Mouse (Mus musculus): ENCODE measurements around the gene Srrm1. TPM values are rescaled to one million over a fixed set of nuclear protein-coding genes. Genes with fewer than 3 reads are reported as not detected.

Gene Srrm1
- polyA plus RNA-seq, 1 experiment from 2014 or later, result 261 TPM

DNA sequence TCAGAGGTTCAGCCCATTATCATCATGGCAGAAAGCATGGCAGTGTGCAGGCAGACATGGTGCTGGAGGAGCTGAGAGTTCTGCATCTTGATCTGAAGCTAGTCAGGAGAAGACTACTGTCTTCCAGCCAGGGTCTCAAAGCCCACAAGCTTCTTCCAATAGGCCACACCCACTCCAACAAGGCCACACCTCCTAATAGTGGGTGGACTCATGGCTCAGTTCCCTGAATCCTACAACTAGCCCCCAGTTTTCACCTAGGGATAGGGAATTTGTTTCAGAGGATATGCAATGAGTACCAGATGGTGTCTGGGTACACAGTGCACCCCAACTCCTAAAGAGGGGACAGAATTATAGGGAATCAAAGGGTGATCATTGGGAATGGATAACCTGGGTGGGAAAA is 56.6 kb downstream of the Srrm1 start:
- Histone ChIP-seq H3K27me3 (no peaks in the 10 kb centered on the region), H3K9me3 (replicated peaks) (no peaks in the 10 kb centered on the region), H3K4me1 (peaks cover 18% of the 10 kb centered on the region), H3K4me3 (no peak overlapping the region), H3K27ac (no peak overlapping the region), H3K4me2 (no peak overlapping the region), H3K36me3 (ENCODE audit: poor library complexity, severe bottlenecking) (no peaks in the 10 kb centered on the region), H3K9ac (no peak overlapping the region)
- no peak for ATAC-seq

DNA sequence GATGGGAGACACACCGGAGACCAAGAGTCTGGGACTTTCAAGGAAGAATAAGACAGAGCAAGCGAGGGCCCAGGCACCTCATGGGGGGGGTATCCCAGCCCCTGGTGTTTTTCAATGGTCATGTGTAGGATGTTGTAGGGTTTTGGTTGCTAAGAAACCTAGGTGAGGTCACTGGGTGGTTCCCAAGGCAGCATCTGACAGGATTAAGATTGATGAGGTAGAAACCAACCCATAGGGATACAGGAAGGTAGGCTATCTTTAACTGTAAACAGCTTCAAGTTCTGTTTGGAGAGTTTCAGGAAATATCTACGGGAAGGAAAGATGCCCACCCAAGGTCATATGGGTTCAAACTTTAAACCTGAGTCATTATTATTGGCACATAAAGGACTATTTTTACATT is 59.3 kb downstream of the Srrm1 start:
- H3K4me1 ChIP-seq, result peaks cover 17% of the 10 kb centered on the region
- no peak overlapping the region for H3K4me2 ChIP-seq
- no peak for ATAC-seq
- H3K27me3 ChIP-seq, result no peaks in the 10 kb centered on the region
- 94% methylated on average over 3 of the region's 3 CpGs for WGBS
- H3K27ac ChIP-seq, result no peak overlapping the region
- H3K4me3 ChIP-seq, result no peak overlapping the region
- H3K36me3 ChIP-seq (ENCODE audit: poor library complexity, severe bottlenecking), result no peaks in the 10 kb centered on the region
- no peaks in the 10 kb centered on the region for H3K9me3 ChIP-seq (replicated peaks)
- no peak overlapping the region for H3K9ac ChIP-seq

DNA sequence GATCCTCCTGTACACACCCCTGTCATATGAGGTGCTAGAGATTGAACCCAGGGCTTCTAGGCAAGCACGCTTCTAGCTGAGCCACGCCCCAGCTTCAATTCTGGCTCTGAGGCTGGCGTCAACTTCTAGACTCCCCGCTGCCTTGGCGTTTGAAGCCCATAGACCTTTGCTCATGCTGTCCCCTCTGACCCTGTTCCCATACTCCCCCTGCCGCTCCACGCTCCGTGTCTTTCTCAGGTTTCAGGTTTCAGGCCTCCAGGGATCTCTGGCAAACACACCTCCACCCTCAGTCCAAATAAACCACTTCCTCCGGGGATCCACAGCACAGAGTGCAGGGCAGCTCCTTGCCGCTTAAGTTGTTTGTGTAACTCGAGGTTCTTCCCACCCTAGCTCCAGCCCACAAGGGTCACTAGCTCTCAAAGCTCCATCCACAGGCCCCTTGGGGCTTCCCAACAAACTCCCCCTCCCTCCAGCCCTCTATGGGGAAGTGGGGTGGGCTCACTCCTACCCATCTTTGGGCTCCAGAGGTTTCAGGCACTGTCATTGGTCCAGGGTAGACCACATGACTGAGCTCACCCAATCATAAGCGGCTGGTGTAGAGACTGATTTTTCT is 60.5 kb downstream of the Srrm1 start:
- H3K27ac ChIP-seq, result no peak overlapping the region
- H3K4me2 ChIP-seq, result no peak overlapping the region
- 15% methylated on average over 12 of the region's 12 CpGs for whole genome bisulfite sequencing
- 0 out of 2 replicates have a peak, but pooled peaks cover 5% of the 10 kb centered on the region for H3K4me1 ChIP-seq
- ATAC-seq, result no peak
- H3K27me3 ChIP-seq, result no peaks in the 10 kb centered on the region
- H3K36me3 ChIP-seq (ENCODE audit: poor library complexity, severe bottlenecking), result no peaks in the 10 kb centered on the region
- H3K4me3 ChIP-seq, result no peak overlapping the region
- H3K9me3 ChIP-seq (replicated peaks), result no peaks in the 10 kb centered on the region
- no peak overlapping the region for H3K9ac ChIP-seq

DNA sequence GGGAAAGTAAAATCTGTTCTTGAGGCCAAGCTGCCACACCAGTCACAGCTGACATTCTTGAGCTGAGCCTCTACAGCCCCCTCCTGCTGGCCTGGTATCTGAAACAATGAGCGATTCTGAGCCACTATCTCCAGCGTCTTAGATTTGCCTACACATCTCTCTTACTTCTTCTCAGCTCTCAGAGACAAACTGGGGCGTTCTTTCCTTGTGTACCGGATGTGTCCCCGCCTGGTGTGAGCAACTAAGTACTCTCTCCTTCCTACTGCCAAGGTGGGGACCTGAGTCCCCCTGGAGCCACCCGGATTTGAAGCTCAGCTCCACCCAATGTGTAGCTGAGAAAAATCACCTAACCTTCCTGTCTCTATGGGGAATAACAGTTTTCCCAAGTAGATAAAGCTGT is 61.3 kb downstream of the Srrm1 start:
- no peak overlapping the region for H3K4me3 ChIP-seq
- H3K4me1 ChIP-seq, result 0 out of 2 replicates have a peak, but pooled peaks cover 5% of the 10 kb centered on the region
- no peak overlapping the region for H3K27ac ChIP-seq
- no peak overlapping the region for H3K9ac ChIP-seq
- 0 out of 2 replicates have a peak, but pooled peaks cover 4% of the 10 kb centered on the region for H3K27me3 ChIP-seq
- H3K36me3 ChIP-seq (ENCODE audit: poor library complexity, severe bottlenecking), result no peaks in the 10 kb centered on the region
- H3K4me2 ChIP-seq, result no peak overlapping the region
- no peak for ATAC-seq
- no peaks in the 10 kb centered on the region for H3K9me3 ChIP-seq (replicated peaks)
- 61% methylated on average over 6 of the region's 6 CpGs for WGBS

GRCm38 (mm10) chr4:135291199-135291598 is 61.9 kb downstream of the Srrm1 start:
- no peak for ATAC-seq
- Histone ChIP-seq H3K4me2 (no peak overlapping the region), H3K4me1 (0 out of 2 replicates have a peak, but pooled peaks cover 5% of the 10 kb centered on the region), H3K4me3 (no peak overlapping the region), H3K36me3 (ENCODE audit: poor library complexity, severe bottlenecking) (no peaks in the 10 kb centered on the region), H3K9ac (no peak overlapping the region), H3K27ac (no peak overlapping the region), H3K27me3 (0 out of 2 replicates have a peak, but pooled peaks cover 4% of the 10 kb centered on the region), H3K9me3 (replicated peaks) (no peaks in the 10 kb centered on the region)
- WGBS, result 96% methylated on average over 8 of the region's 8 CpGs

DNA sequence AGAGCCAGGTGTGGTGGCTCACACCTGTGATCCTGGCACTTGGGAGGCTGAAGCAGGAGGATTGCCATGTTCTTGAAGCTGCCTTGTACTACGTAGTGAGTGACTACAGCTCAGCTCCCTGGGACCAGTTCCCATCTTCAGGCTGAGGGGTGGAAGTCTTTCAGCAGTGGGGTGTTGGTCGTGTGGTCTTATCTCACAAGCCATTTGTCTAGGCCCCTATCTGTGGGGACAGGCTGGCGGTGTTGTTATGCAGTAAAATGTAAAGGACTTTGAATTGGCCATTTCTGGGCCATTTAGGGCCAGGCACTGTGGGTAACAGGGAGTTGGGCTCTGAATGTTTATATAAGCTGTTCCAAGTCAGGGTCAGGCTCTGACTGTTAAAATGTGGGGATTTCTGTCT is 65.1 kb downstream of the Srrm1 start:
- no peaks in the 10 kb centered on the region for H3K36me3 ChIP-seq (ENCODE audit: poor library complexity, severe bottlenecking)
- 0 out of 2 replicates have a peak, but pooled peaks cover 5% of the 10 kb centered on the region for H3K4me1 ChIP-seq
- no peaks in the 10 kb centered on the region for H3K9me3 ChIP-seq (replicated peaks)
- H3K9ac ChIP-seq, result no peak overlapping the region
- WGBS, result 78% methylated on average over 3 of the region's 3 CpGs
- ATAC-seq, result no peak
- H3K4me3 ChIP-seq, result no peak overlapping the region
- H3K4me2 ChIP-seq, result no peak overlapping the region
- H3K27ac ChIP-seq, result no peak overlapping the region
- 0 out of 2 replicates have a peak, but pooled peaks cover 4% of the 10 kb centered on the region for H3K27me3 ChIP-seq

DNA sequence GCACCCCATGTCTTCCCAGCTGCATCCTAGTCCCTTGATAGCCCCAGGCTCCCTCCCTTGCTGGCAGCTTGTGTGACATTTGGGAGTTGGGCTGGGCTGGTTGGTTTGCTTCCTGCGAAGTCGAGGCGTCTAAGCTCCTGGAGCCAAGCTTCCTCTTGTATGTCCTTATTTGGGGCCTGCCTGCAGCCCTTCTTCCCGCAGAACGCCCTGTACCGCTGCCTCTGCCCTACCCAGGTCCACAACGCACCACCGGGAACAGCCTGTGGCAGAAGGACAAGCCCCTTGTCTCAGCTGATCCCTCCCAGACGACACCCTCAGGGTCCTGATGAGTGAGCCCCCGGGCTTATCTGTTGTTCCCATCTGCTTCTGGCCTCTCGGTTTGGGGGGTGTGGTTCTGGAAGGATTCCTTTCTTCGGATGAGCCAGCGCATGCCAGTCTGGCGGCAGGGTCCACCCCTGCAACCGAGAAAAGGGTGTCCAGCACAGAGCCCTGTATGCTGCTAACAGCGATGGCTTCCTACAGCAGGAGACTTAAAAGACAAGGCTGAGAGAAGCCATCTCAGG is 66.2 kb downstream of the Srrm1 start:
- H3K36me3 ChIP-seq (ENCODE audit: poor library complexity, severe bottlenecking), result no peaks in the 10 kb centered on the region
- no peaks in the 10 kb centered on the region for H3K4me1 ChIP-seq
- no peak overlapping the region for H3K4me2 ChIP-seq
- no peak overlapping the region for H3K9ac ChIP-seq
- no peaks in the 10 kb centered on the region for H3K9me3 ChIP-seq (replicated peaks)
- no peak overlapping the region for H3K4me3 ChIP-seq
- 0 out of 2 replicates have a peak, but pooled peaks cover 4% of the 10 kb centered on the region for H3K27me3 ChIP-seq
- WGBS, result 14% methylated on average over 16 of the region's 16 CpGs
- H3K27ac ChIP-seq, result no peak overlapping the region; the same call in 1 of the 2 replicates
- ATAC-seq, result no peak

- 67% methylated on average over 12 of the region's 12 CpGs for WGBS
- Histone ChIP-seq H3K4me1 (no peaks in the 10 kb centered on the region), H3K27ac (no peak overlapping the region), H3K4me3 (no peak overlapping the region), H3K36me3 (ENCODE audit: poor library complexity, severe bottlenecking) (no peaks in the 10 kb centered on the region), H3K9ac (no peak overlapping the region), H3K9me3 (replicated peaks) (no peaks in the 10 kb centered on the region), H3K4me2 (no peak overlapping the region), H3K27me3 (0 out of 2 replicates have a peak, but pooled peaks cover 4% of the 10 kb centered on the region)
- ATAC-seq, result no peak
These were observed 67.0 kb downstream of the Srrm1 start for GRCm38 (mm10) chr4:135286033-135286622.

- no peak for ATAC-seq
- no peak overlapping the region for H3K4me3 ChIP-seq
- H3K4me1 ChIP-seq, result no peaks in the 10 kb centered on the region
- no peak overlapping the region for H3K4me2 ChIP-seq
- no peak overlapping the region for H3K27ac ChIP-seq
- 0 out of 2 replicates have a peak, but pooled peaks cover 4% of the 10 kb centered on the region for H3K27me3 ChIP-seq
- WGBS, result 62% methylated on average over 8 of the region's 8 CpGs
- H3K9me3 ChIP-seq (replicated peaks), result no peaks in the 10 kb centered on the region
- no peaks in the 10 kb centered on the region for H3K36me3 ChIP-seq (ENCODE audit: poor library complexity, severe bottlenecking)
- H3K9ac ChIP-seq, result no peak overlapping the region
These were observed 67.7 kb downstream of the Srrm1 start for GRCm38 (mm10) chr4:135285436-135285835.

GRCm38 (mm10) chr4:135283875-135284274 is 69.2 kb downstream of the Srrm1 start:
- Histone ChIP-seq H3K9ac (no peak overlapping the region), H3K4me2 (no peak overlapping the region), H3K4me3 (no peak overlapping the region), H3K36me3 (ENCODE audit: poor library complexity, severe bottlenecking) (no peaks in the 10 kb centered on the region), H3K27ac (no peak overlapping the region), H3K4me1 (no peaks in the 10 kb centered on the region), H3K27me3 (0 out of 2 replicates have a peak, but pooled peaks cover 4% of the 10 kb centered on the region), H3K9me3 (replicated peaks) (no peaks in the 10 kb centered on the region)
- WGBS, result 82% methylated on average over 7 of the region's 7 CpGs
- ATAC-seq, result no peak

GRCm38 (mm10) chr4:135283417-135283816 is 69.7 kb downstream of the Srrm1 start:
- 0 out of 2 replicates have a peak, but pooled peaks cover 4% of the 10 kb centered on the region for H3K27me3 ChIP-seq
- no peak overlapping the region for H3K27ac ChIP-seq
- no peak overlapping the region for H3K9ac ChIP-seq
- H3K4me2 ChIP-seq, result no peak overlapping the region
- H3K9me3 ChIP-seq (replicated peaks), result no peaks in the 10 kb centered on the region
- WGBS, result 85% methylated on average over 4 of the region's 4 CpGs
- no peak overlapping the region for H3K4me3 ChIP-seq
- ATAC-seq, result no peak
- no peaks in the 10 kb centered on the region for H3K4me1 ChIP-seq
- H3K36me3 ChIP-seq (ENCODE audit: poor library complexity, severe bottlenecking), result no peaks in the 10 kb centered on the region

GRCm38 (mm10) chr4:135282651-135283290 is 70.3 kb downstream of the Srrm1 start:
- Histone ChIP-seq H3K4me1 (no peaks in the 10 kb centered on the region), H3K4me2 (no peak overlapping the region), H3K9me3 (replicated peaks) (no peaks in the 10 kb centered on the region), H3K27ac (no peak overlapping the region), H3K4me3 (no peak overlapping the region), H3K36me3 (ENCODE audit: poor library complexity, severe bottlenecking) (no peaks in the 10 kb centered on the region), H3K9ac (no peak overlapping the region), H3K27me3 (0 out of 2 replicates have a peak, but pooled peaks cover 4% of the 10 kb centered on the region)
- WGBS, result 58% methylated on average over 13 of the region's 13 CpGs
- no peak for ATAC-seq

Measured in forebrain, embryonic 13.5 days (tissue).